Mouse (Mus musculus): Measurements from ENCODE around the gene Epb41l3. TPM values are rescaled to one million over a fixed set of nuclear protein-coding genes. Genes with fewer than 3 reads are reported as not detected.

Gene Epb41l3
- polyA plus RNA-seq, 1 experiment = 5.8 TPM

- WGBS = 89% methylated on average over 3 of the region's 3 CpGs
- TF ChIP-seq CTCF (IDR thresholded peaks at IDR 0.05; ENCODE audit: extremely low read depth, insufficient read depth, insufficient read length, insufficient replicate concordance) (no peak), POLR2A (IDR thresholded peaks at IDR 0.05; ENCODE audit: low read depth, low read length) (no peak)
- H3K36me3 ChIP-seq (ENCODE audit: control insufficient read depth, insufficient read depth, low read length) = no peaks in the 10 kb centered on the region
- no peaks in the 10 kb centered on the region for H3K4me1 ChIP-seq (ENCODE audit: control insufficient read depth, insufficient read depth, insufficient read length)
- DNase-seq (ENCODE audit: low read depth in 1 of 2, low spot score in 2 of 2) = no peak
- no peak overlapping the region for H3K27ac ChIP-seq (ENCODE audit: insufficient read depth, low read length)
- no peaks in the 10 kb centered on the region for H3K27me3 ChIP-seq (ENCODE audit: control insufficient read depth, insufficient read depth, low read length)
- no peak overlapping the region for H3K4me3 ChIP-seq (ENCODE audit: extremely low read depth, insufficient read depth, insufficient read length)
Observed at GRCm38 (mm10) chr17:69216120-69216519, 140.6 kb downstream of the Epb41l3 start.

GRCm38 (mm10) chr17:69220849-69221248 lies 145.4 kb downstream of the Epb41l3 start:
- H3K27ac ChIP-seq (ENCODE audit: insufficient read depth, low read length) = no peak overlapping the region
- no peak overlapping the region for H3K4me3 ChIP-seq (ENCODE audit: extremely low read depth, insufficient read depth, insufficient read length)
- H3K36me3 ChIP-seq (ENCODE audit: control insufficient read depth, insufficient read depth, low read length) = no peaks in the 10 kb centered on the region
- no peaks in the 10 kb centered on the region for H3K27me3 ChIP-seq (ENCODE audit: control insufficient read depth, insufficient read depth, low read length)
- 89% methylated on average over 7 of the region's 7 CpGs for WGBS
- no peak for TF ChIP-seq POLR2A (IDR thresholded peaks at IDR 0.05; ENCODE audit: low read depth, low read length)
- no peak for TF ChIP-seq CTCF (IDR thresholded peaks at IDR 0.05; ENCODE audit: extremely low read depth, insufficient read depth, insufficient read length, insufficient replicate concordance)
- no peaks in the 10 kb centered on the region for H3K4me1 ChIP-seq (ENCODE audit: control insufficient read depth, insufficient read depth, insufficient read length)
- DNase-seq (ENCODE audit: low read depth in 1 of 2, low spot score in 2 of 2) = no peak

- Histone ChIP-seq H3K4me3 (ENCODE audit: extremely low read depth, insufficient read depth, insufficient read length) (no peak overlapping the region), H3K27me3 (ENCODE audit: control insufficient read depth, insufficient read depth, low read length) (no peaks in the 10 kb centered on the region), H3K27ac (ENCODE audit: insufficient read depth, low read length) (no peak overlapping the region), H3K4me1 (ENCODE audit: control insufficient read depth, insufficient read depth, insufficient read length) (no peaks in the 10 kb centered on the region), H3K36me3 (ENCODE audit: control insufficient read depth, insufficient read depth, low read length) (no peaks in the 10 kb centered on the region)
- no peak for TF ChIP-seq CTCF (IDR thresholded peaks at IDR 0.05; ENCODE audit: extremely low read depth, insufficient read depth, insufficient read length, insufficient replicate concordance)
- no peak for DNase-seq (ENCODE audit: low read depth in 1 of 2, low spot score in 2 of 2)
- WGBS = 76% methylated on average over 6 of the region's 6 CpGs
Observed at GRCm38 (mm10) chr17:69221377-69221776, 145.9 kb downstream of the Epb41l3 start.

- Histone ChIP-seq H3K27me3 (ENCODE audit: control insufficient read depth, insufficient read depth, low read length) (no peaks in the 10 kb centered on the region), H3K4me3 (ENCODE audit: extremely low read depth, insufficient read depth, insufficient read length) (no peak overlapping the region), H3K27ac (ENCODE audit: insufficient read depth, low read length) (peak overlapping the region; percentile 22; the same call in 1 of the 2 replicates), H3K4me1 (ENCODE audit: control insufficient read depth, insufficient read depth, insufficient read length) (no peaks in the 10 kb centered on the region), H3K36me3 (ENCODE audit: control insufficient read depth, insufficient read depth, low read length) (no peaks in the 10 kb centered on the region)
- DNase-seq (ENCODE audit: low read depth in 1 of 2, low spot score in 2 of 2) = no peak
- WGBS = 73% methylated on average over 10 of the region's 10 CpGs
- TF ChIP-seq POLR2A (IDR thresholded peaks at IDR 0.05; ENCODE audit: low read depth, low read length) (no peak), CTCF (IDR thresholded peaks at IDR 0.05; ENCODE audit: extremely low read depth, insufficient read depth, insufficient read length, insufficient replicate concordance) (no peak)
Observed at GRCm38 (mm10) chr17:69221966-69222692, 146.6 kb downstream of the Epb41l3 start.

GRCm38 (mm10) chr17:69225996-69226395 lies 150.5 kb downstream of the Epb41l3 start:
- no peak overlapping the region for H3K4me3 ChIP-seq (ENCODE audit: extremely low read depth, insufficient read depth, insufficient read length)
- H3K36me3 ChIP-seq (ENCODE audit: control insufficient read depth, insufficient read depth, low read length) = no peaks in the 10 kb centered on the region
- no peaks in the 10 kb centered on the region for H3K27me3 ChIP-seq (ENCODE audit: control insufficient read depth, insufficient read depth, low read length)
- H3K27ac ChIP-seq (ENCODE audit: insufficient read depth, low read length) = no peak overlapping the region
- 83% methylated on average over 7 of the region's 7 CpGs for WGBS
- no peak for DNase-seq (ENCODE audit: low read depth in 1 of 2, low spot score in 2 of 2)
- TF ChIP-seq POLR2A (IDR thresholded peaks at IDR 0.05; ENCODE audit: low read depth, low read length) (no peak), CTCF (IDR thresholded peaks at IDR 0.05; ENCODE audit: extremely low read depth, insufficient read depth, insufficient read length, insufficient replicate concordance) (no peak)
- no peaks in the 10 kb centered on the region for H3K4me1 ChIP-seq (ENCODE audit: control insufficient read depth, insufficient read depth, insufficient read length)

GRCm38 (mm10) chr17:69227426-69228014 lies 152.0 kb downstream of the Epb41l3 start:
- no peak for DNase-seq (ENCODE audit: low read depth in 1 of 2, low spot score in 2 of 2)
- H3K4me1 ChIP-seq (ENCODE audit: control insufficient read depth, insufficient read depth, insufficient read length) = no peaks in the 10 kb centered on the region
- 91% methylated on average over 9 of the region's 9 CpGs for WGBS
- no peaks in the 10 kb centered on the region for H3K27me3 ChIP-seq (ENCODE audit: control insufficient read depth, insufficient read depth, low read length)
- no peak for TF ChIP-seq CTCF (IDR thresholded peaks at IDR 0.05; ENCODE audit: extremely low read depth, insufficient read depth, insufficient read length, insufficient replicate concordance)
- no peak for TF ChIP-seq POLR2A (IDR thresholded peaks at IDR 0.05; ENCODE audit: low read depth, low read length)
- no peak overlapping the region for H3K4me3 ChIP-seq (ENCODE audit: extremely low read depth, insufficient read depth, insufficient read length)
- no peaks in the 10 kb centered on the region for H3K36me3 ChIP-seq (ENCODE audit: control insufficient read depth, insufficient read depth, low read length)
- no peak overlapping the region for H3K27ac ChIP-seq (ENCODE audit: insufficient read depth, low read length)

- WGBS = 88% methylated on average over 5 of the region's 5 CpGs
- no peak for DNase-seq (ENCODE audit: low read depth in 1 of 2, low spot score in 2 of 2)
Observed at GRCm38 (mm10) chr17:69229451-69229850, 154.0 kb downstream of the Epb41l3 start.

More at GRCm38 (mm10) chr17:69229451-69229850, 154.0 kb downstream of the Epb41l3 start:
- Histone ChIP-seq H3K36me3 (ENCODE audit: control insufficient read depth, insufficient read depth, low read length) (no peaks in the 10 kb centered on the region), H3K27me3 (ENCODE audit: control insufficient read depth, insufficient read depth, low read length) (no peaks in the 10 kb centered on the region), H3K4me3 (ENCODE audit: extremely low read depth, insufficient read depth, insufficient read length) (no peak overlapping the region), H3K4me1 (ENCODE audit: control insufficient read depth, insufficient read depth, insufficient read length) (no peaks in the 10 kb centered on the region), H3K27ac (ENCODE audit: insufficient read depth, low read length) (no peak overlapping the region)
- no peak for TF ChIP-seq CTCF (IDR thresholded peaks at IDR 0.05; ENCODE audit: extremely low read depth, insufficient read depth, insufficient read length, insufficient replicate concordance)
- no peak for TF ChIP-seq POLR2A (IDR thresholded peaks at IDR 0.05; ENCODE audit: low read depth, low read length)
